Mouse (Mus musculus) myocyte (in vitro differentiated cells): ENCODE results near the gene Tfr2. TPM values are rescaled to one million over a fixed set of nuclear protein-coding genes. Genes with fewer than 3 reads are reported as not detected.

Experiments
- H3K27me3 ChIP-seq: one replicate; pipeline ENCODE4 v1.6.1; 2011; ENCODE audit not compliant: control insufficient read depth, insufficient read depth, insufficient read length
- H3K36me3 ChIP-seq: one replicate; pipeline ENCODE4 v1.6.1; 2011; ENCODE audit not compliant: control insufficient read depth, insufficient read depth
- H3K4me2 ChIP-seq: one replicate; pipeline ENCODE4 v1.6.1; 2011; ENCODE audit warnings: low read depth, control low read depth
- H3K4me3 ChIP-seq: one replicate; pipeline ENCODE4 v1.5.1; 2011; ENCODE audit warnings: mild to moderate bottlenecking, control low read depth, moderate library complexity
- H3K79me2 ChIP-seq: one replicate; pipeline ENCODE4 v1.6.1; 2011; ENCODE audit not compliant: control insufficient read depth, insufficient read depth
- H3ac ChIP-seq: one replicate; pipeline ENCODE4 v1.6.1; 2011; ENCODE audit not compliant: control insufficient read depth, insufficient read length
- CEBPB ChIP-seq: IDR thresholded peaks from 2 replicates; pipeline ENCODE4 v1.6.1; 2011; ENCODE audit warnings: mild to moderate bottlenecking, moderate library complexity; ENCODE audit not compliant: poor library complexity, insufficient read depth, severe bottlenecking
- E2F4 ChIP-seq: IDR thresholded peaks from one replicate; pipeline ENCODE4 v1.6.1; 2011; ENCODE audit warnings: mild to moderate bottlenecking, control low read depth, moderate library complexity; ENCODE audit not compliant: insufficient read depth
- MAX ChIP-seq: IDR thresholded peaks from one replicate; pipeline ENCODE4 v1.6.1; 2011; ENCODE audit warnings: low read depth, mild to moderate bottlenecking, control low read depth
- MYOD1 ChIP-seq, 3 experiments: IDR thresholded peaks; one replicate each; pipeline ENCODE4 v1.6.1; 2011; ENCODE audit warnings: control low read depth in 2 of 3, low read depth in 2 of 3, mild to moderate bottlenecking in 2 of 3, moderate library complexity in 1 of 3; ENCODE audit not compliant: insufficient read length in 2 of 3, control insufficient read depth in 1 of 3
- MYOG ChIP-seq, 3 experiments: IDR thresholded peaks; one replicate each; pipeline ENCODE4 v1.6.1; 2011; ENCODE audit warnings: control low read depth in 2 of 3, low read depth in 2 of 3, mild to moderate bottlenecking in 2 of 3; ENCODE audit not compliant: insufficient read length in 2 of 3, control insufficient read depth in 1 of 3, insufficient read depth in 1 of 3
- POLR2A ChIP-seq: IDR thresholded peaks from one replicate; pipeline ENCODE4 v1.6.1; 2011; ENCODE audit warnings: low read depth, mild to moderate bottlenecking, control low read depth, moderate library complexity; ENCODE audit not compliant: insufficient read length
- POLR2AphosphoS2 ChIP-seq: IDR thresholded peaks from one replicate; pipeline ENCODE4 v1.6.1; 2011; ENCODE audit warnings: low read depth, control low read depth; ENCODE audit not compliant: insufficient read length
- REST ChIP-seq: IDR thresholded peaks from one replicate; pipeline ENCODE4 v1.6.1; 2011; ENCODE audit warnings: mild to moderate bottlenecking, control low read depth, moderate library complexity; ENCODE audit not compliant: insufficient read depth, insufficient read length
- SRF ChIP-seq: IDR thresholded peaks from one replicate; pipeline ENCODE4 v1.6.1; 2011; ENCODE audit warnings: low read depth; ENCODE audit not compliant: control insufficient read depth, insufficient read length
- TCF12 ChIP-seq: IDR thresholded peaks from one replicate; pipeline ENCODE4 v1.6.1; 2011; ENCODE audit warnings: mild to moderate bottlenecking, control low read depth; ENCODE audit not compliant: poor library complexity, insufficient read depth, severe bottlenecking
- TCF3 ChIP-seq: IDR thresholded peaks from one replicate; pipeline ENCODE4 v1.6.1; 2011; ENCODE audit warnings: low read depth, control low read depth; ENCODE audit not compliant: insufficient read length
- USF1 ChIP-seq: IDR thresholded peaks from one replicate; pipeline ENCODE4 v1.6.1; 2011; ENCODE audit warnings: low read depth, mild to moderate bottlenecking, control low read depth, moderate library complexity
- polyA plus RNA-seq: library from polyadenylated mRNA; unstranded; fragments of >200 nt; fragmentation: generic; extraction: Trizol; gene quantifications from one replicate; pipeline ENCODE4 v1.2.1, GENCODE M21; 2012; ENCODE audit warnings: missing spikeins

Tfr2 gene
- polyA plus RNA-seq, 1 experiment, result 1.1 TPM

DNA sequence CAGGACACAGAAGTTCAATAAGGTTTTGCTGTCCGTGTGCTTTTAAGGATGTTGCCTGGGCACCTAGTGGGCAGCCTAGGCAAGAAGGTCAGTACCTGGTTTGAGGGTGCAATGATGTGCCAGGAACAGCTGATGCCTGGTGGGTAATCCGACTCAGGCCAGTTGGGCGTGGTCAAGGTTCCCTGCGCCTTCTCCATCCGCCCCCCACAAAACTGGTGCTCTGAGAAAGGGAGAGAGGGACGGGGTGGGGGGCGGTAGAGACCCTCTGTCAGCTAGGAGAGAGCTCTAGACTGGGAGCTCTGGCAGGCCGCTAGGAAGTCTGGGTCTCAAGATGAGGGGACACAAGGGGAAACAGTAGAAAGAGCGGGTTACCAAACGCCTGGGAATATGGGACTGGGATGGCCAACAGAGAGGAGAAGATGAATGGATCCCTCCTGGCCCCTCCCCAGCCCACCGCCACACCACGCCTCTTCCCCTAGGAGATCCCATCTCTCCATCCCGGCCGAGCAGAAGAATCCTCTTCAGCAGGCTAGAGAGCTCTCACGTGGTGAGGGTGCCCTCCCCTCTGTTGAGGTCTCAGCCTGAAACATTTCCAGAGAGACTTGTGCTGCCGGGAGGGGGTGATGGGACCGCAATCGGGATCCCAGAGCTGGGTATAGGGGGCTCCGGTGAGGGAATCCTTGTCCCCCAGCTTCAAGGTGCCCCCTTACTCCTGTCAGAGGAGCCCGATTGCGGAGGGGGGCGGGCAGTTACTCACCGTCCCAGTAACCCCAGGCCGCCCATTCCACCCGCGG lies 38.4 kb downstream of the Tfr2 start:
- H3K79me2 ChIP-seq, result peaks cover 32% of the 10 kb centered on the region
- no peaks in the 10 kb centered on the region for H3K27me3 ChIP-seq
- no peak overlapping the region for H3K4me2 ChIP-seq
- H3K36me3 ChIP-seq, result peaks cover 9% of the 10 kb centered on the region
- no peak overlapping the region for H3K4me3 ChIP-seq
- no peak overlapping the region for H3ac ChIP-seq
- TF ChIP-seq E2F4 (no peak), MYOD1 (IDR thresholded peaks at IDR 0.05; ENCODE audit: control insufficient read depth in 1 of 3, insufficient read length in 2 of 3, low read depth in 2 of 3) (peak in 2 of 3 experiments; percentile 7 to 34)

DNA sequence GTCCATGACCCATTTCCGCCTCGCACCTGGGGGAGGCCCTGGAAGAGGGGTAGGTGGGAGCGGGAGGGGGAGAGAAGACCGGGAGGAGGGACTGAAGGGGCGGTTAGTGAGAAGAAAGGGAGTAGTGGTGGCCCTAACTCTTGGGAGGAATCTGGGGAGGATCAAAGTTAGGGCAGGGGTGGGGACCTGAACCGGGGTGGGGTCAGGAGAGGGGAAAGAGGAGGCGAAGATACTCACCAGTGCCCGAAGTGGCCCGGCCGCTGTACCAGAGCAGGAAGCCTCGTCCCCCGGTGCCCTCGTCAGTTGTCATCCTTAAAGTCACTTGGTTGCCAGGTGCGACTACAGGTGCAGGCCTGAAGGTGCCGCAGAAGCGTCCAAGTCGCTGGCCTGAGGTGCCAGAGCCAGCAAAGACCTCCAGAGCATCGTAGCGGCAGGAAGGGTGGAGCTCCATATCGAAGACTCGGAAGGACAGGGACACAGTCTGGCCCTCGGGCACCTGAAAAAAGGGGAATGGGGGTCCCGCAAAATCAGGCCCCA lies 39.1 kb downstream of the Tfr2 start:
- TF ChIP-seq MYOD1 (IDR thresholded peaks at IDR 0.05; ENCODE audit: control insufficient read depth in 1 of 3, insufficient read length in 2 of 3, low read depth in 2 of 3), result no peak
- TF ChIP-seq POLR2AphosphoS2, result no peak
- TF ChIP-seq TCF3, result no peak
- TF ChIP-seq CEBPB, result no peak
- TF ChIP-seq USF1, result no peak
- Histone ChIP-seq H3K79me2 (peaks cover 31% of the 10 kb centered on the region), H3K4me2 (no peak overlapping the region), H3ac (no peak overlapping the region), H3K4me3 (no peak overlapping the region), H3K36me3 (peaks cover 9% of the 10 kb centered on the region), H3K27me3 (no peaks in the 10 kb centered on the region)

DNA sequence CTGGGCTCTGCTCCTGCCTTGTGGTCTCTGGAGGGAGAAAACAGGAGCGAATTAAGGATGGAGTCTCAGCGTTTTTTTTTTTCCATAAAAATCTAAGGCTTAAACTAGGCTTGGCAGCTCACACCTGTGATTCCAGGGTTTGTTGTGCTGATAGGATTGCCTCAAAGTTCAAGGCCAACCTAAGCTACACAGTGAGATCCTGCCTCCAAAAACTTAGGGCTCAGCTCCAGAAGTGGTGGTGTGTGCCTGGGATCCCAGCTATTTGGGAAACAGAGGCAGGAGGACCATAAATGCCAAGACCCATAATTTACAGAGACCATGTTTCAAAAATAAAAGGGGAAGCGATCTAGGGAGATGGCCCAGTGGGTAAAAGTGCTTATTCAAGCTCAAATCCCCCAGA lies 39.7 kb downstream of the Tfr2 start:
- H3K79me2 ChIP-seq, result peaks cover 31% of the 10 kb centered on the region
- no peak overlapping the region for H3ac ChIP-seq
- peak overlapping the region; percentile 43 for H3K4me3 ChIP-seq
- TF ChIP-seq CEBPB (no peak), SRF (no peak), TCF12 (no peak), MYOG (IDR thresholded peaks at IDR 0.05; ENCODE audit: control insufficient read depth in 1 of 3, insufficient read depth in 1 of 3, insufficient read length in 2 of 3, low read depth in 2 of 3) (no peak), MYOD1 (IDR thresholded peaks at IDR 0.05; ENCODE audit: control insufficient read depth in 1 of 3, insufficient read length in 2 of 3, low read depth in 2 of 3) (no peak), POLR2A (no peak), POLR2AphosphoS2 (no peak), E2F4 (no peak), REST (no peak), MAX (no peak), TCF3 (no peak), USF1 (no peak)
- H3K4me2 ChIP-seq, result peak overlapping the region; percentile 88
- no peaks in the 10 kb centered on the region for H3K27me3 ChIP-seq
- peaks cover 9% of the 10 kb centered on the region for H3K36me3 ChIP-seq

DNA sequence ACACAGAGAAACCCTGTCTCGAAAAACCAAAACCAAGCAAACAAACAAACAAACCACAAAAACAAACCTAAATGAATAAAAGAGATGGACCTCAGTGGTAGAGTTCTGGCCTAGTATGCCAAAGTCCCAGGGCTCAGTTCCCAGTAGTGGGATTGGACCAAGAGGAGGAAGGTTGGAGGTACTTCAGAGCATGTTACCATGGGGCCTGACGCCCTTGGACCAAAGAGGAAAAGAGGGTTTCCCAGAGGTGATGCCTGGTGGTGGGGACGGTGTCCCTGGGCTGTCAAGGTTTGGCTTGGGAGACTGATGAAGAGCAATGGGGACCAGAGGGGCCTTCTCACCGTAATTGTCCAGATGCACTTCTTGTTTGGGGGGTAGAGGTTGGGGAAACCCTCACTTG lies 40.4 kb downstream of the Tfr2 start:
- H3K4me2 ChIP-seq, result peak overlapping the region; percentile 88
- H3ac ChIP-seq, result peak overlapping the region; percentile 25
- peaks cover 6% of the 10 kb centered on the region for H3K36me3 ChIP-seq
- H3K79me2 ChIP-seq, result peaks cover 31% of the 10 kb centered on the region
- TF ChIP-seq SRF (no peak), TCF3 (no peak), REST (no peak), MAX (no peak), POLR2A (no peak), CEBPB (no peak), MYOD1 (IDR thresholded peaks at IDR 0.05; ENCODE audit: control insufficient read depth in 1 of 3, insufficient read length in 2 of 3, low read depth in 2 of 3) (no peak), E2F4 (no peak), MYOG (IDR thresholded peaks at IDR 0.05; ENCODE audit: control insufficient read depth in 1 of 3, insufficient read depth in 1 of 3, insufficient read length in 2 of 3, low read depth in 2 of 3) (no peak), POLR2AphosphoS2 (no peak), TCF12 (no peak), USF1 (no peak)
- peak overlapping the region; percentile 43 for H3K4me3 ChIP-seq
- no peaks in the 10 kb centered on the region for H3K27me3 ChIP-seq

DNA sequence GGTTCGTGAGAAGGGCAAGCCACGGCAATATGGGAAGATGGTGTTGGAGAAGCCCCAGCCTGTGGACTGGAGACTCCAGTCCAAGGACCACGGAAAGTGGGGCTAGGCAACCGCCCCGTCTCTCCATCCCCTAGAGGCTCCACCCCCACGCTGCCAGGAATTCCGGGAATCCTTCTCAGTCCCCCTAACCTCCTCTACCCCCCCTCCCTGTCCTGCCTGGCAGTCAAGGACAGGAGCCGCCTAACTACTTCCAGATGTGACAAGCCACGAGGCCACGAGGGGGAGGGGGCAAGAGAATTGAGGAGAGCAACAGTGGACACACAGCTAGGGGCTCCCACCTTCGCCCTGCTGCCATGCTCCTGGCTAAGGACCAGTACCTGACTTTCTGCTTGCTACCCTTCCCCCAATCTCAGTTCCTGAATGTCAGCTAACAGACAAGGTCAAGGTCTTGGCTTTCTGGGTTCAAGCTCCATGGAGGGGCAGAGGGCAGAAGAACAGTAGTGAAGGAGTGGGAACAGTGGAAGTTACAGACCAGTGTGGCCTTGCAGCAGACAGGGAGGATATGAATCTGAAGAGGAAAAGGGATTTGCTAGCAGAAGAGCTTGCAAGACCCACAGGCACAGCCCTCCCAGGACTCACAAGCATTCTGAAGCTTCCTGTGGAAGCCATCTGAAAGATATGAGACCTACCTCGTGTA lies 41.1 kb downstream of the Tfr2 start:
- TF ChIP-seq SRF (no peak), POLR2AphosphoS2 (peak; percentile 60), REST (no peak), MYOG (IDR thresholded peaks at IDR 0.05; ENCODE audit: control insufficient read depth in 1 of 3, insufficient read depth in 1 of 3, insufficient read length in 2 of 3, low read depth in 2 of 3) (no peak), CEBPB (no peak), POLR2A (peak; percentile 43), TCF12 (peak; percentile 9)

More for the DNA sequence above, 41.1 kb downstream of the Tfr2 start:
- H3K79me2 ChIP-seq, result peaks cover 31% of the 10 kb centered on the region
- no peaks in the 10 kb centered on the region for H3K27me3 ChIP-seq
- peak overlapping the region; percentile 43 for H3K4me3 ChIP-seq
- H3ac ChIP-seq, result peak overlapping the region; percentile 25
- H3K36me3 ChIP-seq, result no peaks in the 10 kb centered on the region
- H3K4me2 ChIP-seq, result peak overlapping the region; percentile 88
